Mouse (Mus musculus) hindlimb bud, embryonic 11.5 days (tissue): ENCODE results near the gene Atp4a.
"Not testable (repeated sequence)": the region's sequence is repeated elsewhere in the genome, so short reads cannot be mapped to it uniquely, and the experiment has no call there.

Experiments used
- DNase-seq: peaks from one replicate; pipeline ENCODE4 v3.0.0-alpha.2; 2012; ENCODE audit warnings: low read depth, low spot score; ENCODE audit errors: extremely low spot score

Gene Atp4a

GRCm38 (mm10) chr7:30729396-30730063 is 17.5 kb downstream of the Atp4a start, which contains the start of gene Tmem147:
TSS of gene Tmem147 (minus strand) at chr7:30729540.
- DNase-seq = peak; percentile 66

- not testable (repeated sequence) for DNase-seq
These were observed 18.2 kb downstream of the Atp4a start for GRCm38 (mm10) chr7:30730064-30730722.

GRCm38 (mm10) chr7:30736211-30736610 is 24.2 kb downstream of the Atp4a start:
- DNase-seq = no peak

GRCm38 (mm10) chr7:30742570-30742969 is 30.6 kb downstream of the Atp4a start:
- not testable (repeated sequence) for DNase-seq

GRCm38 (mm10) chr7:30743617-30744016 is 31.6 kb downstream of the Atp4a start, which contains the start of gene Gapdhs:
TSS of gene Gapdhs (minus strand) at chr7:30743681.
- DNase-seq = not testable (repeated sequence)

GRCm38 (mm10) chr7:30744022-30744598 is 32.1 kb downstream of the Atp4a start:
- DNase-seq = no peak

- no peak for DNase-seq
These were observed 35.7 kb downstream of the Atp4a start for GRCm38 (mm10) chr7:30747525-30748204.

- no peak for DNase-seq
These were observed 38.0 kb downstream of the Atp4a start for GRCm38 (mm10) chr7:30749824-30750606.

GRCm38 (mm10) chr7:30751086-30751669 is 39.2 kb downstream of the Atp4a start, which contains the start of gene Sbsn:
TSS of gene Sbsn (plus strand) at chr7:30751471.
- DNase-seq = no peak

- no peak for DNase-seq
These were observed 45.0 kb downstream of the Atp4a start for GRCm38 (mm10) chr7:30757001-30757400.

- DNase-seq = no peak
These were observed 46.8 kb downstream of the Atp4a start for GRCm38 (mm10) chr7:30758853-30759252.

- no peak for DNase-seq
These were observed 49.9 kb downstream of the Atp4a start for GRCm38 (mm10) chr7:30761769-30762352.

- no peak for DNase-seq
These were observed 51.4 kb downstream of the Atp4a start, which contains the start of gene Dmkn for GRCm38 (mm10) chr7:30763456-30763855. TSS of gene Dmkn (plus strand) at chr7:30763756.

- DNase-seq = no peak
These were observed 53.2 kb downstream of the Atp4a start for GRCm38 (mm10) chr7:30765173-30765572.

GRCm38 (mm10) chr7:30766408-30766807 is 54.4 kb downstream of the Atp4a start:
- DNase-seq = no peak

- DNase-seq = no peak
These were observed 57.2 kb downstream of the Atp4a start for GRCm38 (mm10) chr7:30769236-30769635.
